Mouse (Mus musculus): ENCODE results near the gene Gm2016. TPM values are rescaled to one million over a fixed set of nuclear protein-coding genes. Genes with fewer than 3 reads are reported as not detected.
"Not testable (repeated sequence)": the region's sequence is repeated elsewhere in the genome, so short reads cannot be mapped to it uniquely, and the experiment has no call there.

Gm2016 gene
- not detected for total RNA-seq (2021)
- long read RNA-seq, experiment 1 = 0 reads
- long read RNA-seq, experiment 2 = 0 reads

DNA sequence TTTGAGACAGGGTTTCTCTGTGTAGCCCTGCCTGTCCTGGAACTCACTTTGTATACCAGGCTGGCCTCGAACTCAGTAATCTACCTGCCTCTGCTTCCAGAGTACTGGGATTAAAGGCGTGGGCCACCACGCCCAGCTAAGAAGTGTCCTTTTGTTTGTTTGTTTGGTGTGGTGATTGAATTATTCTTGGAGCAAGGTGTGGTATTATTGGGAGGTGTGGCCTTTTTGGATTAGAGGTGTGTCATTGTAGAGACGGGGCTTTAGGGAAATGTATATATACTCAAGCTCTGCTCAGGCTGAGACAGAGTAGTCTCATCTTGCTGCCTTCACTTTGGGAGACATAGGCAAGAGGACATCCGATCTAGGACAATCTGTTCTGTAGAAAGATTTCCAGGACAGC is at the start of gene Gm2016:
Gene Gm2016 (plus strand): TSS at position 301 of the 400 bp plus-strand sequence.
- not testable (repeated sequence) for DNase-seq

DNA sequence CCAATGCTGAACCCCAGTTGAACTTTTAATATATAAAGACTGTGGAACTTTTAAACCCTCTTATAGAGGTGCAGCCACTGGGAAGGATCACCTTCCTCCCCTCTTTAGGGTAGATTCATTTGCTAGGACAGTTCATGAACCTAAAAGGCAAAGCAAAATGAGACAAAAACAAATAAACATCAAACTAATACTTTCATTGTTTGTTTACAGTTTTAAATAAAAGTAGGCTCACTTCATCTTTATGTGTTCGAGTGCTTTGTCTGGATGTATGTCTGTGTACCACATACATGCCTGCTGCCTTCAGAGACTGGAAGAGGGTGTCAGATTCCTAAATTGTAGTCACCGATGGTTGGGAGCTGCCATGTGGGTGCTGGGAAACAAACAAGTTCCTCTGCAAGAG is 31.6 kb upstream of the Gm2016 start, which contains the start of gene Gm2001:
Gene Gm2001 (minus strand): TSS at position 101 of the 400 bp plus-strand sequence.
- DNase-seq = not testable (repeated sequence)

DNA sequence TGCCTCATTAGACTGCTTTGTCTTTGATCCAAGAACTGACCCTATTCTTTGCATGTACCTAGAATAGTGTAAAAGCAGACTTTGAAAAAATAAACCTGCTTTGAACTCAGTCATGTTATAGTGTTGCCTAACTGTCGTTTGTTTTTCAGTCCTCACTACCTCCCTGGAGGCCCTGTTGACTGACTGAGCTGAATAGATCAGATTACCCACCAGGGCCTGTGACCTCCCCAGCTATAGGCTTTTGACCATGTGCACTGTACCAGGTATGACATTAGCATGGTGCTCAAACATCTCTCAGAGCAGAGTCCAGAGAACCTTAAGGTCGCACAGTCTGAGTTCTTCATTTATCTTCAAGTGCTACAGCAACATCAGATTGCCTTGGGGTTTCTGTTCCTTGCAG is 23.2 kb upstream of the Gm2016 start:
- not testable (repeated sequence) for DNase-seq

DNA sequence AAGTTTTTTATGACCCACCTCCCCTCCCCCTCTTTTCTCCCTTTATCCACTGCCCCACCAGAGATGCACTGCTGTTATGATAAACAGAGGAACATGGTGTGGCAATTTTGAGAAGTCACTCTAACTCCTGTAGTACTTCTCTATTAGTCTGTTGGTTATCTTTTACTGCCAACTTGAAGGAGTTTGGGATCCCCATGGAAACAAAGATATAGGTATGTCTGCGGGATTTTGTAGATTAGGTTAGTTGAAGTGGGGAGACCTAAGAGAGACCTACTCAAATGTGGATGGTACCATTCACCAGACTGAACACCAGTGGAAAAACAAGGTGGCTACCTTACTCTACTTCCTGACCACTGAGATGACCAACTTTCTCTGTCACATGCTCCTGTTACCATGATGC is 17.8 kb upstream of the Gm2016 start:
- DNase-seq = not testable (repeated sequence)

DNA sequence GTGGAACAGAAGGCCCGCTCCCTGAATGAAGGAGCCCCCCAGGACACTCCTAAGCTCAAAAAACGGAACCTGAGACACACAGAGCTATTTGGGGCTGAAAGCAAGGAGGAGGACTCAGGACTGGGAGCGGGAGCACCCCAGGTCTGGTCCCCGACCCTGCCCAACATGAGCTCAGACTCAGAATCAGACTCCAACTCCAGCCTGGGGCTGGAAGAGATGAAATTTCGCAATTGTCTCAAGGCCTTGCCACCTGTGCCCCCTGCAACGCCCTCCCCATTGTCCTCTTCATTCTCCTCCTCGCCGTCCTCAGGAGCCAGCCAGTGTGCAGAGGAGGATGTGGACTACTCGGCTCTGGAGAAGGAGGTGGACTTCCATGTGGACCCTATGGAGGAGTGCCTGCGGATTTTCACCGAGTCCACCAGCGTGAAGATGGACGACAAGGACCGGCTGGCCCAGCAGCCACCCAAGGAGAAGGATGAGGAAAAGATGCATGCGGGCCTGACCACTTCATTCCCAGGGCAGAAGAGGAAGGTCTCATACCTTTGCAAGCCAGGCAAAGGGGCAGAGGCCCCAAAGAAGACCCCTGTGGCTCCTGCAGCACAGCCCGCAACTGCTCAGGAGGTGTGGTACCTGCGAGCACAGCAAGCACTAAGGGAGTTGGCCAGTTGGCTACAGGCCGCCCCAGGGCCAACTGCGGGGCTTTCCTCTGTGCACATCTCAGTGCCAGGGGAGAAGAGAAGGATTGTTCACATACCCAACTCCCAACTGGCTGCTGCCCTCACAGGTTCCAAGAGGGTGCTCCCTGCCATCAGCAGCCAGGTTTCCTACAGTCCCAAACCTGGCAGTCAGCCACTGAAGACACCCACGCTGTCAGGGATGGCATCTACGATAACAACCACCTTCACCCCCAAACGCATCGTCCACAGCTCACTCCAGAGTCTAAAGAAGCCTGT is 11.9 kb upstream of the Gm2016 start:
- DNase-seq = not testable (repeated sequence)

DNA sequence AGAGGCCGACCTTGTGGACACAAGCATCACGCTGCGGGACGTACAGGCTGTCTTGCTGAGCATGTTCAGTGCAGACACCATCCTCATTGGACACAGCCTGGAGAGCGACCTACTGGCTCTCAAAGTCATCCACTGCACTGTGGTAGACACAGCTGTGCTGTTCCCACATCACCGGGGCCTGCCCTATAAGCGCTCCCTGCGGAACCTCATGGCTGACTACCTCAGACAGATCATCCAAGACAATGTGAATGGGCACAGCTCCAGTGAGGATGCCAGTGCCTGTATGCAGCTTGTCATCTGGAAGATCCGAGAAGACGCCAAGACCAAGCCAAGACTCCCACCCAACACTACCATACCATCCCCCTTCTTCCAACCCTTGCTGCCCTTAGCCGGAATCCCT is 10.2 kb upstream of the Gm2016 start:
- DNase-seq = not testable (repeated sequence)

DNA sequence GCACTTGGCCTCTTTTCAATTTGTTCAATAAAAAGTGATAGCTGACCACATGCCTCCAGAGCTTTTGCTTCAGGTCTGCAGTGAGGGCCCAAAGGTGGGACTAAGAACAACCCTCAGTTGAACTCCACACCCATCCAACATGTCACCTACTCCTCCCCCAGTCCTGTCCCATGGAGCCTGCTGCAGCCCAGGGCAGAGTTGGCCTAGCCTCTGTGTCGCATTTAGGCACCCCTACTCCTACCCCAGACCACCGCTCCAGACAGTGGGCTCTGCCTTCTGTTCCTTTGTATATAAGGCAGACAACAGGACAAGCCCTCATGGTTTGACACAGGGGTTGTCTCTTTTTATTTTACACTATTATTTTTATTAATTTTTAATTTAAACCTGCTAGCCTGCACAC is 9.8 kb upstream of the Gm2016 start:
- not testable (repeated sequence) for DNase-seq

DNA sequence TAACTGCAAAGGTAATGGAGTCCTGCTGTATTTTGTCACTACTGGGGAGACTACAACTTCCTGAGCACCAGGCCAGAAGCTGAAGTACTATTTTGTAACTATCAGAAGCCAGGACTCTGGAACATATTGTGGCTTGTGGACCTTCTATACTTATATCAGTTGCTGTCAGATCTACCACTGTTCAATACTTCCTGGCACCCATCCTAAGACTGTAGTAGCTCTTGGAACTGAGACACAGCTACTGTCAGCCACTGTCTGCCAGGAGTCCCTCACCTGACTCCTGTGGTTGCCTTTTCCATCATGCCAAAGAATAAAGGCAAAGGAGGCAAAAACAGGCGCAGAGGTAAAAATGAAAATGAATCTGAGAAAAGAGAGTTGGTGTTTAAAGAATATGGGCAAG is 21.2 kb downstream of the Gm2016 start, which contains the start of gene Gm2022:
Gene Gm2022 (plus strand): TSS at position 301 of the 400 bp plus-strand sequence.
- not testable (repeated sequence) for DNase-seq

DNA sequence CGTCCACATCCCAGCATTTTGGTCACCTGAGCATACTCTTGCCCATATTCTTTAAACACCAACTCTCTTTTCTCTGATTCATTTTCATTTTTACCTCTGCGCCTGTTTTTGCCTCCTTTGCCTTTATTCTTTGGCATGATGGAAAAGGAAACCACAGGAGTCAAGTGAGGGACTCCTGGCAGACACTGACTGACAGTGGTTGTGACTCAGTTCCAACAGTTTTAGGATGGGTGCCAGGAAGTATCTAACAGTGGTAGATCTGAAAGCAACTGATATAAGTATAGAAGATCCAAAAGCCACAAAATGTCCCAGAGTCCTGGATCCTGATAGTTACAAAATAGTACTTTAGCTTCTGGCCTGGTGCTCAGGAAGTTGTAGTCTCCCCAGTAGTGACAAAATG is 45.8 kb downstream of the Gm2016 start, which contains the start of gene Gm2035:
Gene Gm2035 (minus strand): TSS at position 137 of the 400 bp plus-strand sequence.
- DNase-seq = not testable (repeated sequence)

Other genes with a start within 250 kb of the Gm2016 start
- not detected for gene Gm16381, start 229.5 kb upstream of the Gm2016 start, total RNA-seq (2021)
- gene Gm21319, start 98.3 kb upstream of the Gm2016 start, total RNA-seq (2021) = not detected
- gene Gm21936, start 78.6 kb upstream of the Gm2016 start, total RNA-seq (2021) = not detected
- not detected for gene BB287469, start 57.5 kb upstream of the Gm2016 start, total RNA-seq (2021)
- not detected for gene Gm2001, start 31.7 kb upstream of the Gm2016 start, total RNA-seq (2021)
- gene Gm2022, start 21.3 kb downstream of the Gm2016 start, total RNA-seq (2021) = not detected
- gene Gm2035, start 45.8 kb downstream of the Gm2016 start, total RNA-seq (2021) = not detected
- gene Gm2042, start 80.0 kb downstream of the Gm2016 start, total RNA-seq (2021) = not detected
- not detected for gene Gm2075, start 137.8 kb downstream of the Gm2016 start, total RNA-seq (2021)
- not detected for gene Gm6803, start 144.7 kb downstream of the Gm2016 start, total RNA-seq (2021)
- gene Gm2056, start 152.9 kb downstream of the Gm2016 start, total RNA-seq (2021) = not detected
- not detected for gene Gm16368, start 209.6 kb downstream of the Gm2016 start, total RNA-seq (2021)